Mouse (Mus musculus) inflammation-experienced regulatory T-cells, adult 6 months (primary cell): ENCODE measurements around the gene Olfr494. TPM values are rescaled to one million over a fixed set of nuclear protein-coding genes. Genes with fewer than 3 reads are reported as not detected.

Experiments used
- ATAC-seq: one replicate; pipeline ENCODE4 v1.8.0; 2017
- polyA plus RNA-seq, 3 experiments: library from polyadenylated mRNA; unstranded; fragments of 100-300 nt; shearing (Covaris generic); gene quantifications; one replicate each; pipeline ENCODE4 v1.2.1; 2017

Olfr494 gene
- polyA plus RNA-seq: not detected

DNA sequence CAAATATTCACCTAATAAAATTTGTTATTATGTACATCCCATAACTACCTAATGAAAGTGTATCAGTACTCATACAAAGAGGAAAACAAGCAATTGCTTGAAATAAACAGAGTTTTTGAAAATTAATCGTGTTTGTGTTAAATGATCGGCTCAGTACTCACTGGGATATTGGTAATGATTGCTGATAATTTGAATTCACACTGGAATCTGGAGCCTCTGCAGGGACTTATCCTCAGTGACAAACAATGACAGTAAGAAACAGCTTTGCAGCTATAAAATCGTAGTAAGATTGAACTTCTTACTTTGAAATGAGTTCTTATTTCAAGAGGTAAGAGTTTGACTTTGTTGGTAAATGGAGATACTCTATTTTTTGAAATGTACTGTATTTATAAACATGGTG, at the start of gene Olfr494:
Gene Olfr494, plus strand, starts transcription at position 301 of the 400 bp plus-strand sequence.
- ATAC-seq: no peak

DNA sequence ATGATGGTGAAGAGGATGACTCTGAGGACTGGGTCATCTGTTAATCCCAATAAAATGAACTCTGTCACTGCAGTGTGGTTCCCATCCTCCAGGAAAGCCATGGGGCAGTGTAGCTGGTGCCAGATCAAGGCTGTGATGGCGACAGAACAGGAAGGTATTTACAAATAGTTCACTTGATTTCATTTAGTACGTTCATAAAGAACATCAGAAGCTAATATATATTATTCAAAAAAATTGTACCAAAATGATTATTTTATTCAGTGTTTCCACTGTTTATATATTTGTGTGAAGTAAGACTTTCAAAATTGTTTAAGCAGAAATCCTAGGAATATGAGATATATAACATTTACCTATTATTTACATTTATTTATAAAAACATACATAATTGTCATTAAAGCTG, 41.6 kb upstream of the Olfr494 start, which contains the start of gene Olfr492:
Gene Olfr492, minus strand, starts transcription at position 101 of the 400 bp plus-strand sequence.
- no peak for ATAC-seq

DNA sequence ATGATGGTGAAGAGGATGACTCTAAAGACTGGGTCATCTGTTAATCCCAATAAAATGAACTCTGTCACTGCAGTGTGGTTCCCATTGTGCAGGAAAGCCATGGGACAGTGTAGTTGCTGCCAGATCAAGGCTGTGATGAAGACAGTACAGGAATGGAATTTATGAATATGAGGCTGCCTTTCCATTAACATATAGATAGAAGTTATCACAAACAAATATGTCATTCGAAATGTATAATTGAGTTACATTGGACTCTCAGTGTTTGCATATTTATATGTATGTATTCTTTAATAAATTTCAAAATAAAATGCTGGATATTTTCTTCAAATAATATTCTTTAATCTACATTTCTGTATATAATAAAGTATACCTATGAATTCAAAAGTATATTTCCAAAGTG, 18.3 kb upstream of the Olfr494 start, which contains the start of gene Olfr493:
Gene Olfr493, minus strand, starts transcription at position 101 of the 400 bp plus-strand sequence.
- no peak for ATAC-seq

GRCm38 (mm10) chr7:108392867-108393266, 27.7 kb downstream of the Olfr494 start, which contains the start of gene Olfr495:
TSS of gene Olfr495 (plus strand) at chr7:108393167.
- no peak for ATAC-seq

Other genes with a start within 250 kb of the Olfr494 start
- not detected for gene Olfr484, start 237.9 kb upstream of the Olfr494 start, polyA plus RNA-seq
- not detected for gene Olfr485, start 205.5 kb upstream of the Olfr494 start, polyA plus RNA-seq
- gene Olfr486, start 192.6 kb upstream of the Olfr494 start, polyA plus RNA-seq: not detected
- not detected for gene Olfr487, start 150.7 kb upstream of the Olfr494 start, polyA plus RNA-seq
- not detected for gene Olfr488, start 107.0 kb upstream of the Olfr494 start, polyA plus RNA-seq
- gene Olfr490, start 76.4 kb upstream of the Olfr494 start, polyA plus RNA-seq: not detected
- not detected for gene Olfr491, start 51.9 kb upstream of the Olfr494 start, polyA plus RNA-seq
- gene Olfr492, start 41.7 kb upstream of the Olfr494 start, polyA plus RNA-seq: not detected
- not detected for gene Olfr493, start 18.4 kb upstream of the Olfr494 start, polyA plus RNA-seq
- gene Olfr495, start 27.8 kb downstream of the Olfr494 start, polyA plus RNA-seq: not detected
- gene Olfr497, start 55.1 kb downstream of the Olfr494 start, polyA plus RNA-seq: not detected
- gene Olfr498, start 100.0 kb downstream of the Olfr494 start, polyA plus RNA-seq: not detected
- gene Olfr502, start 159.7 kb downstream of the Olfr494 start, polyA plus RNA-seq: not detected
- not detected for gene Olfr503, start 179.2 kb downstream of the Olfr494 start, polyA plus RNA-seq
- gene Olfr504, start 200.5 kb downstream of the Olfr494 start, polyA plus RNA-seq: not detected
- not detected for gene Olfr506, start 245.5 kb downstream of the Olfr494 start, polyA plus RNA-seq